In genomic region chr12:9212211-9212610, GRCm38 (mm10) we compare ENCODE assay signal across 23 mouse cellular contexts.
"Had no signal": no experiment of that assay in that cellular context is flagged by ENCODE, and none has a peak within 500 bp of the region (broad histone marks: within the 10 kb centered on the region; RNA-seq: fewer than 3 reads in every experiment).

No protein-coding gene starts in this region.

- ATAC-seq: liver, embryonic 12.5 days; midbrain, embryonic 15.5 days had no signal

- H3K27ac ChIP-seq: kidney, embryonic 15.5 days; limb, embryonic 10.5 days; limb, embryonic 13.5 days; liver, embryonic 12.5 days; liver, embryonic 15.5 days; lung, embryonic 15.5 days; macrophage; midbrain, embryonic 12.5 days; midbrain, embryonic 15.5 days; neural tube, embryonic 12.5 days; neural tube, embryonic 15.5 days; stomach, postnatal 0 days had no signal

- H3K4me2 ChIP-seq: kidney, embryonic 15.5 days; limb, embryonic 13.5 days; liver, embryonic 12.5 days; liver, embryonic 15.5 days; lung, embryonic 15.5 days; midbrain, embryonic 12.5 days; midbrain, embryonic 15.5 days; neural tube, embryonic 12.5 days; neural tube, embryonic 15.5 days had no signal

- H3K27me3 ChIP-seq: kidney, embryonic 15.5 days; limb, embryonic 13.5 days; liver, embryonic 12.5 days; liver, embryonic 15.5 days; lung, embryonic 15.5 days; midbrain, embryonic 12.5 days; midbrain, embryonic 15.5 days; neural tube, embryonic 12.5 days; neural tube, embryonic 15.5 days had no signal

- H3K4me3 ChIP-seq: kidney, embryonic 15.5 days; limb, embryonic 10.5 days; limb, embryonic 13.5 days; liver, embryonic 12.5 days; liver, embryonic 15.5 days; lung, embryonic 15.5 days; midbrain, embryonic 12.5 days; midbrain, embryonic 15.5 days; neural tube, embryonic 12.5 days; neural tube, embryonic 15.5 days had no signal

- DNase-seq: kidney, postnatal 10 days; kidney, postnatal 36 days; liver; lung, adult 18-20 months; lung, postnatal 14 days; right cerebral cortex, adult 18-20 months; right cerebral cortex, postnatal 14 days; right cerebral cortex, postnatal 4 days; thymus, adult 2 months; thymus, postnatal 14 days; thymus, postnatal 4 days had no signal

- H3K9me3 ChIP-seq: kidney, embryonic 15.5 days; limb, embryonic 10.5 days; limb, embryonic 13.5 days; liver, embryonic 12.5 days; liver, embryonic 15.5 days; lung, embryonic 15.5 days; midbrain, embryonic 12.5 days; midbrain, embryonic 15.5 days; neural tube, embryonic 12.5 days; neural tube, embryonic 15.5 days had no signal

- H3K36me3 ChIP-seq: kidney, embryonic 15.5 days; limb, embryonic 10.5 days; limb, embryonic 13.5 days; liver, embryonic 12.5 days; liver, embryonic 15.5 days; lung, embryonic 15.5 days; midbrain, embryonic 12.5 days; midbrain, embryonic 15.5 days; neural tube, embryonic 12.5 days; neural tube, embryonic 15.5 days had no signal

- H3K9ac ChIP-seq: kidney, embryonic 15.5 days; limb, embryonic 13.5 days; liver, embryonic 12.5 days; liver, embryonic 15.5 days; lung, embryonic 15.5 days; midbrain, embryonic 12.5 days; midbrain, embryonic 15.5 days; neural tube, embryonic 12.5 days; neural tube, embryonic 15.5 days had no signal

- H3K4me1 ChIP-seq: kidney, embryonic 15.5 days; limb, embryonic 13.5 days; liver, embryonic 12.5 days; liver, embryonic 15.5 days; lung, embryonic 15.5 days; midbrain, embryonic 12.5 days; midbrain, embryonic 15.5 days; neural tube, embryonic 12.5 days; neural tube, embryonic 15.5 days had no signal
